Mouse (Mus musculus) CH12.LX (cell line): Measurements from ENCODE around the gene Gm3625. TPM values are rescaled to one million over a fixed set of nuclear protein-coding genes. Genes with fewer than 3 reads are reported as not detected.

Source experiments
- DNase-seq: peaks from one replicate; pipeline ENCODE4 v3.0.0-alpha.2; 2013; ENCODE audit errors: extremely low read depth
- H3K27ac ChIP-seq: 2 replicates; pipeline ENCODE4 v1.5.1; 2012; ENCODE audit warnings: low read depth, mild to moderate bottlenecking, control low read depth, moderate library complexity; ENCODE audit not compliant: insufficient read depth
- H3K27me3 ChIP-seq: replicated peaks from 2 replicates; pipeline ENCODE3; 2012; ENCODE audit warnings: inconsistent platforms
- H3K36me3 ChIP-seq, 2 experiments: replicated peaks in 1 of 2; 2 replicates each; pipeline versions ENCODE3 to v1.6.1; 2012; ENCODE audit warnings: inconsistent platforms in 1 of 2, low read length in 1 of 2, mild to moderate bottlenecking in 1 of 2, mixed read lengths in 1 of 2, moderate library complexity in 1 of 2; ENCODE audit not compliant: control insufficient read depth in 1 of 2, insufficient read depth in 1 of 2
- H3K4me1 ChIP-seq, 2 experiments: 2 replicates each; pipeline ENCODE4 v1.6.1; 2012; ENCODE audit warnings: inconsistent platforms in 1 of 2, moderate library complexity in 1 of 2; ENCODE audit not compliant: insufficient read depth in 2 of 2, control insufficient read depth in 1 of 2
- H3K4me2 ChIP-seq: 2 replicates; pipeline ENCODE4 v1.6.1; 2012; ENCODE audit warnings: low read depth, mild to moderate bottlenecking, control low read depth; ENCODE audit not compliant: poor library complexity, insufficient read depth, severe bottlenecking
- H3K4me3 ChIP-seq, 3 experiments: fragments of 150-350 bp in 1 of 3; sonication (generic) in 1 of 3; replicated peaks in 1 of 3; 2 replicates each; pipeline versions ENCODE3 to v1.5.1; 2011 to 2012; ENCODE audit warnings: low read depth in 2 of 3, low read length in 2 of 3, mild to moderate bottlenecking in 2 of 3, moderate library complexity in 2 of 3, control low read depth in 1 of 3, improper control_type of control experiment in 1 of 3, inconsistent platforms in 1 of 3, mixed read lengths in 1 of 3; ENCODE audit not compliant: poor library complexity in 1 of 3
- H3K79me2 ChIP-seq: replicated peaks from 2 replicates; pipeline ENCODE4 v1.6.1; 2012; ENCODE audit warnings: mild to moderate bottlenecking, moderate library complexity; ENCODE audit not compliant: control insufficient read depth, poor library complexity, insufficient read depth, severe bottlenecking; ENCODE audit errors: extremely low read depth
- H3K9ac ChIP-seq: 2 replicates; pipeline ENCODE4 v1.6.1; 2012; ENCODE audit warnings: low read depth, mild to moderate bottlenecking, control low read depth, moderate library complexity; ENCODE audit not compliant: insufficient read depth
- H3K9me3 ChIP-seq: replicated peaks from 2 replicates; pipeline ENCODE3; 2012; ENCODE audit warnings: low read length, inconsistent platforms, mixed read lengths
- CTCF ChIP-seq, 2 experiments: IDR thresholded peaks in 1 of 2; conservative IDR thresholded peaks in 1 of 2; 2 replicates each; pipeline ENCODE4 v1.5.1; 2011 to 2012; ENCODE audit warnings: low read depth in 2 of 2, low read length in 2 of 2, improper control_type of control experiment in 1 of 2, inconsistent platforms in 1 of 2, mild to moderate bottlenecking in 1 of 2, moderate library complexity in 1 of 2
- E2F4 ChIP-seq: IDR thresholded peaks from 2 replicates; pipeline ENCODE4 v1.6.1; 2011; ENCODE audit warnings: low read depth, low read length, improper control_type of control experiment; ENCODE audit not compliant: insufficient replicate concordance
- ELF1 ChIP-seq: IDR thresholded peaks from 2 replicates; pipeline ENCODE4 v1.6.1; 2014; ENCODE audit warnings: low read depth, mild to moderate bottlenecking, inconsistent platforms, low read length, improper control_type of control experiment
- ETS1 ChIP-seq: conservative IDR thresholded peaks from 2 replicates; pipeline ENCODE4 v1.6.1; 2012; ENCODE audit warnings: low read depth, mild to moderate bottlenecking, inconsistent platforms, low read length, improper control_type of control experiment, moderate library complexity
- HCFC1 ChIP-seq: IDR thresholded peaks from 2 replicates; pipeline ENCODE4 v1.6.1; 2012; ENCODE audit warnings: low read depth, mild to moderate bottlenecking, inconsistent platforms, low read length, improper control_type of control experiment
- IRF4 ChIP-seq: IDR thresholded peaks from 2 replicates; pipeline ENCODE4 v1.6.1; 2014; ENCODE audit warnings: low read depth, mild to moderate bottlenecking, inconsistent platforms, low read length, improper control_type of control experiment
- JUN ChIP-seq: IDR thresholded peaks from 2 replicates; pipeline ENCODE4 v1.6.1; 2011; ENCODE audit warnings: low read depth, mild to moderate bottlenecking, low read length, improper control_type of control experiment, moderate library complexity; ENCODE audit not compliant: insufficient read depth
- JUND ChIP-seq: conservative IDR thresholded peaks from 2 replicates; pipeline ENCODE4 v1.6.1; 2011; ENCODE audit warnings: low read depth, low read length, improper control_type of control experiment
- MAX ChIP-seq: IDR thresholded peaks from 2 replicates; pipeline ENCODE4 v1.6.1; 2011; ENCODE audit warnings: low read length, improper control_type of control experiment
- MXI1 ChIP-seq: IDR thresholded peaks from 2 replicates; pipeline ENCODE4 v1.6.1; 2011; ENCODE audit warnings: mild to moderate bottlenecking, low read depth, low read length, improper control_type of control experiment
- MYC ChIP-seq: IDR thresholded peaks from 2 replicates; pipeline ENCODE4 v1.6.1; 2011; ENCODE audit warnings: low read depth, mild to moderate bottlenecking, improper control_type of control experiment, low read length
- NELFE ChIP-seq: IDR thresholded peaks from 2 replicates; pipeline ENCODE4 v1.6.1; 2011; ENCODE audit warnings: low read depth, low read length, improper control_type of control experiment
- NRF1 ChIP-seq: IDR thresholded peaks from 2 replicates; pipeline ENCODE4 v1.6.1; 2014; ENCODE audit warnings: low read depth, mild to moderate bottlenecking, inconsistent platforms, low read length, improper control_type of control experiment, moderate library complexity
- PAX5 ChIP-seq: IDR thresholded peaks from 2 replicates; pipeline ENCODE4 v1.6.1; 2012; ENCODE audit warnings: low read length, inconsistent platforms, mixed read lengths
- POLR2A ChIP-seq: IDR thresholded peaks from 2 replicates; pipeline ENCODE4 v1.6.1; 2011; ENCODE audit warnings: low read depth, mild to moderate bottlenecking, improper control_type of control experiment, low read length
- RCOR1 ChIP-seq: conservative IDR thresholded peaks from 2 replicates; pipeline ENCODE4 v1.6.1; 2012; ENCODE audit warnings: low read depth, mild to moderate bottlenecking, inconsistent platforms, low read length, improper control_type of control experiment
- SIN3A ChIP-seq: IDR thresholded peaks from 2 replicates; pipeline ENCODE4 v1.6.1; 2012; ENCODE audit warnings: low read length, improper control_type of control experiment, inconsistent platforms
- SMC3 ChIP-seq: IDR thresholded peaks from 2 replicates; pipeline ENCODE4 v1.6.1; 2011; ENCODE audit warnings: low read depth, low read length, improper control_type of control experiment
- TBP ChIP-seq: conservative IDR thresholded peaks from 2 replicates; pipeline ENCODE4 v1.6.1; 2011; ENCODE audit warnings: low read depth, low read length, improper control_type of control experiment
- UBTF ChIP-seq: IDR thresholded peaks from 2 replicates; pipeline ENCODE4 v1.6.1; 2012; ENCODE audit warnings: low read depth, mild to moderate bottlenecking, inconsistent platforms, low read length, improper control_type of control experiment, moderate library complexity
- USF2 ChIP-seq: conservative IDR thresholded peaks from 2 replicates; pipeline ENCODE4 v1.6.1; 2011; ENCODE audit warnings: low read depth, low read length, improper control_type of control experiment
- ZC3H11A ChIP-seq: IDR thresholded peaks from 2 replicates; pipeline ENCODE4 v1.6.1; 2012; ENCODE audit warnings: low read depth, mild to moderate bottlenecking, inconsistent platforms, low read length, improper control_type of control experiment
- ZKSCAN1 ChIP-seq: IDR thresholded peaks from 2 replicates; pipeline ENCODE4 v1.6.1; 2012; ENCODE audit warnings: low read depth, inconsistent platforms, low read length, improper control_type of control experiment, borderline replicate concordance
- dilution Hi-C: fragments of 300-500 bp; cut with MboI; formaldehyde crosslinking; loops from 2 replicates; pipeline ENCODE4 v1.14.3; 2020; ENCODE audit warnings: low sequenced_read_pairs; ENCODE audit not compliant: extremely low pct_unique_long_range_greater_than_20kb, extremely low pct_ligation_motif_present
- in situ Hi-C: fragments of 300-500 bp; cut with MboI; formaldehyde crosslinking; loops from 3 replicates; pipeline ENCODE4 v1.14.3; 2019; ENCODE audit warnings: low sequenced_read_pairs, low pct_ligation_motif_present, low pct_unique_long_range_greater_than_20kb, mixed read lengths
- polyA plus RNA-seq: library from polyadenylated mRNA; unstranded; fragments of >175 nt; gene quantifications from 2 replicates; pipeline ENCODE4 v1.2.1, GENCODE M21; 2012; ENCODE audit warnings: low read depth; ENCODE audit not compliant: insufficient read length
- total RNA-seq, 2 experiments: library from RNA; depleted of rRNA; stranded (reverse); fragments of 300-350 nt in 1 of 2; fragments of >200 nt in 1 of 2; gene quantifications; 2 replicates each; pipeline ENCODE4 v1.2.3; 2012 to 2014

The Gm3625 gene
- total and polyA plus RNA-seq, 3 experiments, result not detected

- no peak overlapping the region for H3K27ac ChIP-seq
- no peak for DNase-seq
- dilution Hi-C loops, result no loop called here
Measured at GRCm38 (mm10) chr12:4558475-4559279, 34.0 kb downstream of the Gm3625 start.

GRCm38 (mm10) chr12:4558013-4558412 lies 34.7 kb downstream of the Gm3625 start:
- no peak for DNase-seq
- H3K27me3 ChIP-seq, result no peaks in the 10 kb centered on the region
- H3K4me3 ChIP-seq, result no peak overlapping the region
- H3K9ac ChIP-seq, result no peak overlapping the region
- dilution Hi-C loops (no loop called here), in situ Hi-C loops (no loop called here)
- H3K4me1 ChIP-seq, result peaks cover 0 to 3% of the 10 kb centered on the region in 2 experiments; a peak in 1 of 4 replicates
- H3K36me3 ChIP-seq, result no peaks in the 10 kb centered on the region
- H3K4me2 ChIP-seq, result no peak overlapping the region
- H3K9me3 ChIP-seq, result peaks cover 3% of the 10 kb centered on the region
- TF ChIP-seq TBP (no peak), SIN3A (no peak), IRF4 (no peak), ETS1 (no peak), JUND (no peak), USF2 (no peak), ZKSCAN1 (no peak), MXI1 (no peak), NRF1 (no peak), PAX5 (no peak), JUN (no peak), SMC3 (no peak), ZC3H11A (no peak), POLR2A (no peak), CTCF (conservative IDR thresholded peaks at IDR 0.05 in 1 of 2, IDR thresholded peaks at IDR 0.05 in 1 of 2; ENCODE audit: low read depth in 2 of 2, low read length in 2 of 2) (no peak), MYC (no peak), ELF1 (no peak), E2F4 (no peak)
- no peaks in the 10 kb centered on the region for H3K79me2 ChIP-seq
- H3K27ac ChIP-seq, result no peak overlapping the region

More at GRCm38 (mm10) chr12:4558475-4559279, 34.0 kb downstream of the Gm3625 start:
- H3K4me1 ChIP-seq, result peaks cover 0 to 3% of the 10 kb centered on the region in 2 experiments; a peak in 1 of 4 replicates
- no peaks in the 10 kb centered on the region for H3K79me2 ChIP-seq
- H3K27me3 ChIP-seq, result no peaks in the 10 kb centered on the region
- H3K9me3 ChIP-seq, result peaks cover 3% of the 10 kb centered on the region
- no peak for TF ChIP-seq TBP
- no peak for TF ChIP-seq NELFE
- no peak for TF ChIP-seq HCFC1
- no peak for TF ChIP-seq UBTF
- no peak for TF ChIP-seq MYC
- TF ChIP-seq RCOR1, result no peak
- TF ChIP-seq MAX, result no peak
- H3K4me3 ChIP-seq, result no peak overlapping the region
- H3K4me2 ChIP-seq, result no peak overlapping the region
- H3K9ac ChIP-seq, result no peak overlapping the region
- H3K36me3 ChIP-seq, result no peaks in the 10 kb centered on the region
- in situ Hi-C loops, result no loop called here
